Mouse (Mus musculus): ENCODE results near the gene Rec8. TPM values are rescaled to one million over a fixed set of nuclear protein-coding genes. Genes with fewer than 3 reads are reported as not detected.

The Rec8 gene
- total RNA-seq (2014; rRNA removed) (6.0 and 11.1 TPM in 2 replicates), polyA plus RNA-seq (2015; fragmentation: Nextera tagmentation; extraction: Ambion mirVana) (7.6 and 8.7 TPM in 2 replicates)

DNA sequence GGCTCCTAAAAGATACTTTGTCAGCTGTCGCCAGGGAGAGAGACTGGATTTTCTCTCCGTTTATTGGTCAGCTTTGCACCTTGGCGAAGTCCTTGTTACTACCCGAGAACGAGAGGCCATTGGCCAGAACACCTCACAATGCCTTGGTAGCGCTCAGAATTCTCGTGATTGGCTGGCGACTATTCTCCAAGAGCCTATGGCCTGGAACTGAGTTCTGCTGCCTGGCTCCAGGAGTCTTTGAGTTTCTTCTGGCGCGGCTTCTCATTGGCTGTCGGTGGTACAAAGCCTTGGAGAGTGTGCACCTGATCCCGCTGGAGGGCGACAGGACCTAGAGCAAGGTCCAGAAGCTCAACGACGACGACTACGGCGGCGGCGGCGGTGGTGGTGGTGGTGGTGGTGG lies at the start of gene Rec8:
Gene Rec8, plus strand, starts transcription at position 216 of the 400 bp plus-strand sequence.
- Histone ChIP-seq H3K27me3 (ENCODE audit: insufficient read depth, low read length) (no peaks in the 10 kb centered on the region), H3K4me2 (ENCODE audit: low read depth, low read length, poor library complexity, severe bottlenecking) (peak within 1 kb of the TSS; percentile 21; the same call in 1 of the 2 replicates), H3K9me3 (ENCODE audit: low read length) (no peaks in the 10 kb centered on the region), H3K4me1 (ENCODE audit: insufficient read depth, low read length) (no peaks in the 10 kb centered on the region), H3K27ac (ENCODE audit: low read depth, low read length) (no peak within 1 kb of the TSS), H3K9ac (replicated peaks; ENCODE audit: low read length, poor library complexity, severe bottlenecking) (no peak within 1 kb of the TSS), H3K36me3 (ENCODE audit: insufficient read depth, low read length) (no peaks in the 10 kb centered on the region), H3K4me3 (ENCODE audit: low read depth, low read length) (peak within 1 kb of the TSS; percentile 19; the same call in 1 of the 2 replicates)
- whole genome bisulfite sequencing: 23% methylated on average over 21 of the region's 21 CpGs
- ATAC-seq (ENCODE audit: low FRiP score): peak; percentile 73; the same call in 1 of the 2 replicates
- peak; percentile 83 for DNase-seq (ENCODE audit: low spot score)
- TF ChIP-seq CTCF (IDR thresholded peaks at IDR 0.05): no peak

DNA sequence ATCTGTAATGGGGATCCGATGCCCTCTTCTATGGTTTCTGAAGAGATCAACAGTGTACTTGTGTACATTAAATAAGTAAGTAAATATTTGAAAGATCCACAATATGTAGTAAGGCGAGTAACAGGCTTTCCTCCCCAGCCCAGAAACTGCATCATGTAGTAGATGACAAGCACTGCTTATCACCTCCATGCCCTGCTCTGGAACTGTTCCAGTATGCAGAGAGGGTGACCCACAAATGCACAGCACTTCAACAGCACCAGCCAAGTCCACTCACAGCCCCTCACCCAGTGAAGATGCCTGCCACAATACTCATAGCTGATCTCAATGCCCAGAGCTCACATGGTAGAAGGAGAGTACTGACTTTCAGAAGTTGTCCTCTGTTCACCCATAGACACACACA lies 47.2 kb upstream of the Rec8 start:
- no peaks in the 10 kb centered on the region for H3K27me3 ChIP-seq (ENCODE audit: insufficient read depth, low read length)
- H3K27ac ChIP-seq (ENCODE audit: low read depth, low read length): no peak overlapping the region
- H3K4me1 ChIP-seq (ENCODE audit: insufficient read depth, low read length): no peaks in the 10 kb centered on the region
- H3K9ac ChIP-seq (replicated peaks; ENCODE audit: low read length, poor library complexity, severe bottlenecking): no peak overlapping the region
- H3K9me3 ChIP-seq (ENCODE audit: low read length): no peaks in the 10 kb centered on the region
- no peak overlapping the region for H3K4me3 ChIP-seq (ENCODE audit: low read depth, low read length)
- ATAC-seq (ENCODE audit: low FRiP score) (no peak), DNase-seq (ENCODE audit: low spot score) (no peak)
- TF ChIP-seq CTCF (IDR thresholded peaks at IDR 0.05): no peak
- WGBS: 94% methylated on average over 2 of the region's 2 CpGs
- peaks cover 46% of the 10 kb centered on the region for H3K36me3 ChIP-seq (ENCODE audit: insufficient read depth, low read length)
- H3K4me2 ChIP-seq (ENCODE audit: low read depth, low read length, poor library complexity, severe bottlenecking): no peak overlapping the region

DNA sequence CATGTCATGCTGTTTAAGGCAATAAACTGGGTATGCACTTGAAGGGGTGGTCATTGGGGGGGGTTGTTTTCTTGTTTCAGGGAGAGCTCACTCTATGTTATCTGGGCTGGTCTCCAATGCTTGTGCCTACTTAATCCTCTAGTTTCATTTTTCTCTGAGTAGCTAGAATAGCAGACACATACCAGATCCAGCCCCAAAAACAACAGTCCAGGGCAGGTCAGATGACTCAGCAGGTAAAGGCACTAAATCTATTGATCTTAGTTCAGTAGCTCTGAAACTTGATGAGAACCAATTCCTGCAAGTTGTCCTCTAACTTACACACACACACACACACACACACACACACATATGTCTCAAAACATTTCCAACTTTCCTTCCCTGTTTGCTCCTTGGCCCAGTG lies 46.1 kb upstream of the Rec8 start:
- no peak for TF ChIP-seq CTCF (IDR thresholded peaks at IDR 0.05)
- ATAC-seq (ENCODE audit: low FRiP score): no peak
- no peaks in the 10 kb centered on the region for H3K9me3 ChIP-seq (ENCODE audit: low read length)
- H3K9ac ChIP-seq (replicated peaks; ENCODE audit: low read length, poor library complexity, severe bottlenecking): no peak overlapping the region
- no peak for DNase-seq (ENCODE audit: low spot score)
- H3K27ac ChIP-seq (ENCODE audit: low read depth, low read length): no peak overlapping the region
- H3K36me3 ChIP-seq (ENCODE audit: insufficient read depth, low read length): peaks cover 35% of the 10 kb centered on the region
- no peaks in the 10 kb centered on the region for H3K4me1 ChIP-seq (ENCODE audit: insufficient read depth, low read length)
- H3K4me2 ChIP-seq (ENCODE audit: low read depth, low read length, poor library complexity, severe bottlenecking): no peak overlapping the region
- H3K4me3 ChIP-seq (ENCODE audit: low read depth, low read length): no peak overlapping the region
- no peaks in the 10 kb centered on the region for H3K27me3 ChIP-seq (ENCODE audit: insufficient read depth, low read length)

DNA sequence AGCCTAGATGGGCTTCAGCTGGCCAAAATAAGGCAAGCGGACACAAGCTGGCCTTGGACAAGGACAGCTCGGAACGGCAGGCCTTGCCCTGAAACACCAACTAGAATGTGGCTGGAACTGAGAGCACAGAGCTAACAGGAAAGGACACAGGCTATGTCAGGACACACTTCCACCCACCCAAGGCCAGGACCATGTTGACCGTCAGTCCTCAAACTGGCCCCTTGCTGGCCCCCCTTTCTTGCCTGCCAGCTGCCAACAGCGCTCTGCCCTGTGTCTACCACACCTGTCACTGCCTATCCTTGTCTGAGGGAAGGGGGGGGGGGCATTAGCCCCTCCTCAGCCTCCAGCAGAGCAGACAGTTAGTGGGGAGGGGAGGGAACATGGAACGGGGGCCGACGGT lies 42.5 kb upstream of the Rec8 start, which contains the start of gene Fitm1:
Gene Fitm1, plus strand, starts transcription at position 316 of the 400 bp plus-strand sequence.
- H3K4me2 ChIP-seq (ENCODE audit: low read depth, low read length, poor library complexity, severe bottlenecking): no peak within 1 kb of the TSS
- DNase-seq (ENCODE audit: low spot score) (no peak), ATAC-seq (ENCODE audit: low FRiP score) (no peak)
- no peak within 1 kb of the TSS for H3K27ac ChIP-seq (ENCODE audit: low read depth, low read length)
- 79% methylated on average over 8 of the region's 8 CpGs for WGBS
- peaks cover 3% of the 10 kb centered on the region; the same call in 1 of the 2 replicates for H3K36me3 ChIP-seq (ENCODE audit: insufficient read depth, low read length)
- H3K9ac ChIP-seq (replicated peaks; ENCODE audit: low read length, poor library complexity, severe bottlenecking): no peak within 1 kb of the TSS
- H3K4me3 ChIP-seq (ENCODE audit: low read depth, low read length): no peak within 1 kb of the TSS
- no peak for TF ChIP-seq CTCF (IDR thresholded peaks at IDR 0.05)
- H3K9me3 ChIP-seq (ENCODE audit: low read length): no peaks in the 10 kb centered on the region
- no peaks in the 10 kb centered on the region for H3K27me3 ChIP-seq (ENCODE audit: insufficient read depth, low read length)
- H3K4me1 ChIP-seq (ENCODE audit: insufficient read depth, low read length): no peaks in the 10 kb centered on the region

DNA sequence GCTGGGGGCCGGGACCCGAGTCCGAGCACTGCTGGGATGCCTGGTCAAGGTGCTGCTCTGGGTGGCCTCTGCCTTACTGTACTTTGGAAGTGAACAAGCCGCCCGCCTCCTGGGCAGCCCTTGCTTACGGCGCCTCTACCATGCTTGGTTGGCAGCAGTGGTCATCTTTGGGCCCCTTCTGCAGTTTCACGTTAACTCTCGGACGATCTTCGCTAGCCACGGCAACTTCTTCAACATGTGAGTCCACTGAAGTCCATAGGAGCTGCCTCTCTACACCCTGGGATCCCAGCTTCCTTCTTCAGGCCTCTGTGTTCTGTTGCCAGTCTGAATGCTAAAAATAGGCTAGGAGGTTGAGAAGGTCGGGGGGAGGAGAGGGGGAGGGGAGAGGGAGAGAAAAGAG lies 42.1 kb upstream of the Rec8 start:
- TF ChIP-seq CTCF (IDR thresholded peaks at IDR 0.05): no peak
- Histone ChIP-seq H3K4me1 (ENCODE audit: insufficient read depth, low read length) (no peaks in the 10 kb centered on the region), H3K27me3 (ENCODE audit: insufficient read depth, low read length) (no peaks in the 10 kb centered on the region), H3K36me3 (ENCODE audit: insufficient read depth, low read length) (peaks cover 4% of the 10 kb centered on the region; the same call in 1 of the 2 replicates), H3K4me2 (ENCODE audit: low read depth, low read length, poor library complexity, severe bottlenecking) (no peak overlapping the region), H3K27ac (ENCODE audit: low read depth, low read length) (no peak overlapping the region), H3K9ac (replicated peaks; ENCODE audit: low read length, poor library complexity, severe bottlenecking) (no peak overlapping the region), H3K9me3 (ENCODE audit: low read length) (no peaks in the 10 kb centered on the region), H3K4me3 (ENCODE audit: low read depth, low read length) (no peak overlapping the region)
- 84% methylated on average over 13 of the region's 13 CpGs for WGBS
- ATAC-seq (ENCODE audit: low FRiP score) (no peak), DNase-seq (ENCODE audit: low spot score) (no peak)

DNA sequence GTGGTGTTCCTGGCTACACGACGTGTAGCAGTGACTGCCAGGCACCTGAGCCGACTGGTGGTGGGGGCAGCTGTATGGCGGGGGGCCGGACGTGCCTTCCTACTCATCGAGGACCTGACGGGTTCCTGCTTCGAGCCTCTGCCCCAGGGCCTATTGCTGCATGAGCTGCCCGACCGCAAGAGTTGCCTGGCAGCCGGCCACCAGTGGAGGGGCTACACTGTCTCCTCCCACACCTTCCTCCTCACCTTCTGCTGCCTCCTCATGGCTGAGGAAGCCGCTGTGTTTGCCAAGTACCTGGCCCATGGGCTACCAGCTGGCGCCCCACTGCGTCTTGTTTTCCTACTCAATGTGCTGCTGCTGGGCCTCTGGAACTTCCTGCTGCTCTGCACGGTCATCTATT lies 41.5 kb upstream of the Rec8 start:
- no peak for ATAC-seq (ENCODE audit: low FRiP score)
- Histone ChIP-seq H3K27me3 (ENCODE audit: insufficient read depth, low read length) (no peaks in the 10 kb centered on the region), H3K4me3 (ENCODE audit: low read depth, low read length) (no peak overlapping the region), H3K4me1 (ENCODE audit: insufficient read depth, low read length) (no peaks in the 10 kb centered on the region), H3K9me3 (ENCODE audit: low read length) (no peaks in the 10 kb centered on the region), H3K9ac (replicated peaks; ENCODE audit: low read length, poor library complexity, severe bottlenecking) (no peak overlapping the region), H3K4me2 (ENCODE audit: low read depth, low read length, poor library complexity, severe bottlenecking) (no peak overlapping the region), H3K36me3 (ENCODE audit: insufficient read depth, low read length) (peaks cover 7% of the 10 kb centered on the region), H3K27ac (ENCODE audit: low read depth, low read length) (no peak overlapping the region)
- WGBS: 84% methylated on average over 16 of the region's 16 CpGs
- no peak for TF ChIP-seq CTCF (IDR thresholded peaks at IDR 0.05)
- DNase-seq (ENCODE audit: low spot score): no peak
